Mouse (Mus musculus): ENCODE data around the gene Cnot3.

DNA sequence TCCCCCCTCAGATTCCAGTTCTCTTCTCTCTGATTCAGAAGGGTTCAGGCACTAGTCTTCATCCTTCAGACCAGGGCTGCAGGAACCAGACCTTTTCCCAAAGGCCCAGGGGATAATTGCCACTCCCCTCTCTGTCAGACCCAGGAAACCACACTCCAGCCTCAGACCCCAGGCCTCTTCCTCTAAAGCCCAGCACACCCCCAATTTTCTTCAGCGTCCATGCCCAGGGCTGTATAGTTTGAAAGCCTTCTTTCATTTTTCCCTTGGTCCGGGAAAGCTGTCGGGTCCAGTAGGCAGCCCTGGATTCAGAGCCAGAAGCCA, 30.1 kb downstream of the Cnot3 start:
- TF ChIP-seq CTCF (IDR thresholded peaks at IDR 0.05): no peak
- no peak for TF ChIP-seq EP300 (IDR thresholded peaks at IDR 0.05; ENCODE audit: insufficient read depth, low read depth, low read length)

Data from heart, adult 2 months (tissue).